Mouse (Mus musculus) kidney, adult 2 months (tissue): ENCODE measurements around the gene Hdc. TPM values are rescaled to one million over a fixed set of nuclear protein-coding genes. Genes with fewer than 3 reads are reported as not detected.
A peak's percentile ranks its signal among the peaks of the same experiment; 100 is the strongest.

Experiments used
- DNase-seq: peaks from one replicate; pipeline ENCODE4 v3.0.0; 2021
- H3K27ac ChIP-seq: fragments of 200-500 bp; 2 replicates; pipeline ENCODE4 v1.5.1; 2012; ENCODE audit warnings: low read depth, low read length, control low read depth, inconsistent platforms; ENCODE audit not compliant: insufficient read depth
- H3K27me3 ChIP-seq: fragments of 200-500 bp; replicated peaks from 2 replicates; pipeline ENCODE4 v1.6.1; 2012; ENCODE audit warnings: mild to moderate bottlenecking, moderate library complexity, low read length, inconsistent platforms; ENCODE audit not compliant: control insufficient read depth, insufficient read depth
- H3K36me3 ChIP-seq: fragments of 200-500 bp; 2 replicates; pipeline ENCODE4 v1.6.1; 2012; ENCODE audit warnings: mild to moderate bottlenecking, moderate library complexity, low read length, inconsistent platforms; ENCODE audit not compliant: control insufficient read depth, insufficient read depth
- H3K4me1 ChIP-seq: fragments of 200-500 bp; 2 replicates; pipeline ENCODE4 v1.6.1; 2011; ENCODE audit warnings: low read length; ENCODE audit not compliant: control insufficient read depth, insufficient read depth
- H3K4me3 ChIP-seq: fragments of 200-500 bp; 2 replicates; pipeline ENCODE4 v1.5.1; 2011; ENCODE audit warnings: mild to moderate bottlenecking, low read depth, low read length, control low read depth; ENCODE audit not compliant: insufficient read depth
- CTCF ChIP-seq: fragments of 200-500 bp; conservative IDR thresholded peaks from 2 replicates; pipeline ENCODE4 v1.5.1; 2011; ENCODE audit warnings: low read depth, mild to moderate bottlenecking, control low read depth, low read length, moderate library complexity, mixed read lengths; ENCODE audit not compliant: insufficient read depth, insufficient read length
- POLR2A ChIP-seq: fragments of 200-500 bp; IDR thresholded peaks from one replicate; pipeline ENCODE4 v1.6.1; 2011; ENCODE audit warnings: low read depth, low read length, control low read depth
- WGBS: fragments of 180-500 bp; shearing (Covaris S2); methylation state at CpG from one replicate; pipeline ENCODE4 v1.1.7; 2018; 5-methylcytosine and 5-hydroxymethylcytosine counted together
- polyA plus RNA-seq: library from polyadenylated mRNA; depleted of rRNA; stranded (reverse); fragments of >200 nt; gene quantifications from 2 replicates; pipeline ENCODE4 v1.2.3, GENCODE M21; 2012

The Hdc gene
- polyA plus RNA-seq, 1 experiment, result 8.1 TPM

GRCm38 (mm10) chr2:126600533-126600932, 18.6 kb downstream of the Hdc start:
- Histone ChIP-seq H3K4me1 (peaks cover 9% of the 10 kb centered on the region; the same call in 1 of the 2 replicates), H3K36me3 (no peaks in the 10 kb centered on the region), H3K27ac (no peak overlapping the region), H3K4me3 (no peak overlapping the region), H3K27me3 (no peaks in the 10 kb centered on the region)
- no peak for TF ChIP-seq CTCF
- no peak for TF ChIP-seq POLR2A
- no peak for DNase-seq
- 78% methylated on average over 14 of the region's 14 CpGs for WGBS

- WGBS, result 19% methylated on average over 3 of the region's 3 CpGs
- H3K36me3 ChIP-seq, result no peaks in the 10 kb centered on the region
- H3K4me3 ChIP-seq, result no peak overlapping the region
- TF ChIP-seq CTCF (peak; percentile 44), POLR2A (no peak)
- peaks cover 9% of the 10 kb centered on the region; the same call in 1 of the 2 replicates for H3K4me1 ChIP-seq
- H3K27me3 ChIP-seq, result no peaks in the 10 kb centered on the region
- no peak for DNase-seq
- H3K27ac ChIP-seq, result no peak overlapping the region
Observed at GRCm38 (mm10) chr2:126599005-126599404, 20.1 kb downstream of the Hdc start.

- H3K4me3 ChIP-seq, result no peak overlapping the region
- H3K36me3 ChIP-seq, result no peaks in the 10 kb centered on the region
- H3K27ac ChIP-seq, result no peak overlapping the region
- DNase-seq, result no peak
- peaks cover 9% of the 10 kb centered on the region; the same call in 1 of the 2 replicates for H3K4me1 ChIP-seq
- WGBS, result 57% methylated on average over 2 of the region's 2 CpGs
- TF ChIP-seq CTCF (0 out of 2 replicates have a peak, but pooled peaks have one; percentile 31), POLR2A (no peak)
- no peaks in the 10 kb centered on the region for H3K27me3 ChIP-seq
Observed at GRCm38 (mm10) chr2:126598359-126598758, 20.7 kb downstream of the Hdc start.

GRCm38 (mm10) chr2:126597279-126598241, 21.5 kb downstream of the Hdc start:
- Histone ChIP-seq H3K27ac (peak overlapping the region; percentile 32; the same call in 1 of the 2 replicates), H3K4me3 (no peak overlapping the region)

GRCm38 (mm10) chr2:126596347-126597072, 22.6 kb downstream of the Hdc start:
- Histone ChIP-seq H3K4me3 (no peak overlapping the region), H3K27ac (no peak overlapping the region), H3K36me3 (no peaks in the 10 kb centered on the region), H3K27me3 (no peaks in the 10 kb centered on the region), H3K4me1 (peaks cover 9% of the 10 kb centered on the region; the same call in 1 of the 2 replicates)
- 0 out of 2 replicates have a peak, but pooled peaks have one; percentile 3 for TF ChIP-seq CTCF
- TF ChIP-seq POLR2A, result no peak
- DNase-seq, result no peak
- 85% methylated on average over 7 of the region's 7 CpGs for WGBS

More at GRCm38 (mm10) chr2:126597279-126598241, 21.5 kb downstream of the Hdc start:
- TF ChIP-seq CTCF (no peak), POLR2A (no peak)
- H3K36me3 ChIP-seq, result no peaks in the 10 kb centered on the region
- no peaks in the 10 kb centered on the region for H3K27me3 ChIP-seq
- peak; percentile 51 for DNase-seq
- H3K4me1 ChIP-seq, result peaks cover 9% of the 10 kb centered on the region; the same call in 1 of the 2 replicates
- 62% methylated on average over 20 of the region's 20 CpGs for WGBS

GRCm38 (mm10) chr2:126593831-126594610, 25.1 kb downstream of the Hdc start:
- Histone ChIP-seq H3K36me3 (peaks cover 1% of the 10 kb centered on the region; the same call in 1 of the 2 replicates), H3K27ac (peak overlapping the region; percentile 49; the same call in 1 of the 2 replicates), H3K4me1 (peaks cover 9% of the 10 kb centered on the region; the same call in 1 of the 2 replicates), H3K27me3 (no peaks in the 10 kb centered on the region), H3K4me3 (peak overlapping the region; percentile 22)
- TF ChIP-seq POLR2A (no peak), CTCF (peak; percentile 83)
- 34% methylated on average over 26 of the region's 26 CpGs for WGBS
- DNase-seq, result peak; percentile 71
